Mouse (Mus musculus): ENCODE results near the gene Cpm.
"Not testable (repeated sequence)": the region's sequence is repeated elsewhere in the genome, so short reads cannot be mapped to it uniquely, and the experiment has no call there.

The Cpm gene

DNA sequence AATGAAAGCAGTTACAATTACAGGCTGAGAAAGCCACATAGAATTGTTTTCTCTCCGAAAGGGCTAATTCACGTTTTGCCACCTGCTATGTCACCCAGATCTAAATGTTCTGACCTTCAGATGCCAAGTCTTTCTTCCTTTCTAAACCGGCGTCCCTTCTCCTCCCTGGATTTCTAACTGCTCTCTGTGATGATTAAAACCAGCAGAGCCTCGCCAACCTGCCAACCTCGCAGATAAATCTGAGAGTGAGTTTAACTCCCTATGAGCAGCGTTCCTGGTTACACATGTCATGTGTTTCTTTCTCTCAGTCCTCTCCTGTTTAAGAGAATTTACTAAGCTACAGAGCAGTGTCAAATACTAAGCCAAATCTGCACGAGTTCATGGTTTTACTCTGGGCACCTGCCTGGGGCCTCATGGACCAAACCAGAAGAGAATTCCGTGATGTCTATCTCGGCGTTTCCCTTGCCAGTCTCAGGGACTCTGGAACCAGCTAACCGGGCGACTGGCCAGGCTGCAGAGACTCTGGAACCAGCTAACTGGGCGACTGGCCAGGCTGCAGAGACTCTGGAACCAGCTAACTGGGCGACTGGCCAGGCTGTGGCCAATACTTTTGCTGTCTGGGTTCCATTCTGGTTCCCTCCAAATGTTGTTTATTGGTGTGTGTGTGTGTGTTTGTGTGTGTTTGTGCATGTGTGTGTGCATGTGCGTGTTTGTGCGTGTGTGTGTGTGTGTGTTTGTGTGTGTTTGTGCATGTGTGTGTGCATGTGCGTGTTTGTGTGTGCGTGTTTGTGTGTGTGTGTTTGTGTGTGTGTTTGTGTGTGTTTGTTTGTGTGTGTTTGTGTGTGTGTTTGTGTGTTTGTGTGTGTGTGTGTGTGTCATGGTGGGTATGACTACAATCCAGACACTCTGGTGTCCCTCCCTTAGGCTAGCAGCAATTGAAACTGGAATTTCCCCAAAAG, 89.1 kb downstream of the Cpm start:
- peak; percentile 21 to 29 for DNase-seq (ENCODE audit: low spot score in 2 of 2)

GRCm38 (mm10) chr10:117724136-117724718, 94.9 kb downstream of the Cpm start:
- no peak for DNase-seq (ENCODE audit: low spot score in 2 of 2)

DNA sequence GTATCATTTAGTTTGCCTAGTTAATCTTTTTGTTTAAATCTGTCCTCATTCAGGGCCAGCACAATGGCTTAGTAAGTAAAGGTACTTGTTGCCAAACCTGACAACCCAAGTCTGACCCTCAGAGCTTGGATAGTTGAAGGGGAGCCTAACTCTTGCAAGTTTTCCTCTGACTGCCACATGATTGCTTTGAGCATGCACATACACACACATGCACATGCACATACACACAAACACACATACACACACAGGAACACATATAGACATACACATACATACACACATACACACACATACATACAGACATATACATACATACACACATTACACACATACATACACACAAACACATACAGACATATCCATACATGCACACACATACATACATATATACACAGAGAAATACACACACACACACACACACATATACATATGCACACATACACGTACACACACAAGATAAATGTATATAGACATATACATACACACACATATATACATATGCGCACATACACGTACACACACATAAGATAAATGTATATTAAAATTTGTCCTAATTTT, 95.6 kb downstream of the Cpm start:
- no peak for DNase-seq (ENCODE audit: low spot score in 2 of 2)

GRCm38 (mm10) chr10:117725671-117726070, 96.4 kb downstream of the Cpm start:
- no peak for DNase-seq (ENCODE audit: low spot score in 2 of 2)

GRCm38 (mm10) chr10:117726350-117726749, 97.0 kb downstream of the Cpm start:
- DNase-seq (ENCODE audit: low spot score in 2 of 2): no peak

DNA sequence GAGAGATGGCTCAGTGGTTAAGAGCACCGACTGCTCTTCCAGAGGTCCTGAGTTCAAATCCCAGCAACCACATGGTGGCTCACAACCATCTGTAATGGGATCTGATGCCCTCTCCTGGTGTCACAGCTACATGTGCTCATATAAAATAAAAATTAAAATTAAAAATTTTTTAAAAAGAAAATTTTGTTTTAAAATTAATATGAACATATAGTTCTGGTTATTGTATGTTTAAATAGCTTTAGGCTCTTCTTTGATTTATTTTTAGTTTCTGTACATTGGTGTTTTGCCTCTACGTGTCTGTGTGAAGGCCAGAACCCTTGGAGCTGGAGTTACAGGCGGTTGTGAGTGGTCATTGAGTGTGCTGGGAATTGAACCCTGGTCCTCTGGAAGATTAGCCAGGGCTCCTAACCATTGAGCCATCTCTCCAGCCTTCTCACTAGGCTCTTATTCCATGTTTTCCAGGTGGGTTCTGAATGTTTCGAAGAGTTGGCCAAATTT, 97.6 kb downstream of the Cpm start:
- no peak for DNase-seq (ENCODE audit: low spot score in 2 of 2)

DNA sequence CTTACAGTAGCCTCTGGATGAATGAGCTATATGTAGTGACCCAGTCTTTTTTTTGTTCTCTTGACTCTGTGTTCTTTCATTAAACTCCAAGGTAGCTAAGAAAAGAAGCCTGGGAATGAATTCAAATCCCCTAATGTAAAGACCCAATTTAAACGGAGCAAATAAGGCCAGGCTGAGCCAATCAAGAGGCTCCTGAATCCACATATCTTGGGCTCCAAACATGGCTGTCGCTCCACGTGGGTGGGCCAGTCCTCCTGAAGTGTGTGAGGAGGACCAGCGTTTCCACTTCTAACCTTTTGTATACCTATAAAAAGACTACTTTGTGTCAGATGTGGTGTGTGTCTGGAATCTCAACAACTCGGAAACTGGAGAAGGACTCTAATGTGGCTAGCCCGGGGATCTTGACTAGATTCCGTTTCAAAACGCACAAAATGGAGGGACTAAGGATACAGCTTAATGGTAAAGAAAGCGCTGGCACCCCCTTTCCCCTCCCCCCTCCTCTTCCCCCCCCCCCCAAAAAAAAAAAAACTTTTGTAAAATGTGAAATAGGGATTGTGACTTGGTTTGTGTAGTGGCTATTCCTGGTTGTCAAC, 98.3 kb downstream of the Cpm start:
- DNase-seq (ENCODE audit: low spot score in 2 of 2): no peak

DNA sequence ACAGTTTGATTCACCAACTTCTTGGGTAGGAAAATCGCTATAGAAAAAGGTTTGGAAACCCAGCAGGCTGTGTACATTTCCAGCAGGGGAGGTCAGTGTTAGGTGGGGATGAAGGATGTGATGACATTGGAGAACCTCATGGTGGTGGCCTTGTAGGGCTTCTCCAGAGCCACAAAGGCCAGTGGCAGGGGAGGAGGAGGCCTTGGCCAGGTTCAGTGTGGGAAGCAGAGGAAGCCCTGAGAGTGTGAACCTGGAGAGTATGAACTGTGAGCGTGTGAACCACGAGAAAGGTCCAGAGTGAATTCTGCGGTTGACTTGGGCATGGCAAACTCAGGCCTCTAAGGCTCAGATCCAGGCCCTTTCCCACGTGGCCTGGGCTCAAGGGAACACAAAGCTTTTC, 99.3 kb downstream of the Cpm start:
- no peak for DNase-seq (ENCODE audit: low spot score in 2 of 2)

DNA sequence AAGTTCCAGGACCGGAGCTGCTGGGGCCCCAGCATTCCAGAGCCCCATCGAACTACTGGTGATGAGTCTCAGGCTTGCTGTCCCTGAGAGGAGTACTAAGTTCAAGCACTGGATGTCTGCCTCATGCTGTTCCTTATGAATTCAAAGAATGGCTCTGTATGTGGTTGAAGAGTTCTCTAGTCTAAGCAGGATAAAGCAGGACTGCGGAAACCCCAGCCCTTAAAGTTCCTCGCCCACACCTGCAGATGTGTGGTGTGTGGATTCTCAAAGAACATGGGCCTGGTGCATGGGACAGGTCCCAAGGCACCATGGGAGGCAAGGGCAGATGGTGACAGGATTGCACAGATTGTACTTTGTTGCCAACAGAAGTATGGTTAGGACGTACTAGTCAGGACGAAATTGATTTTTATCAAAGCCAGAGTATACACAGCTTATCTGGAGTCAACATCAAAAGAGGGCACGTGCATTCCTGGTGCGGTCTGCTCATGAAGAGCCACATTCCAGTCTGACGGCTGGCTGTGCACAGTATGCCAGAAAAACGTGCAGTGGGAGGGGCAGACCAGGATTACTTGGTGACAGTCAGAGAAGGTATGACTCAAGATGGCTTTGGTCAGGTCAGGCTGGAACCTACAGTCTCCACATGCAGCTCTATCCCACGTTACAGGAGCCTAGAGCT, 100.0 kb downstream of the Cpm start:
- no peak for DNase-seq (ENCODE audit: low spot score in 2 of 2)

- DNase-seq (ENCODE audit: low spot score in 2 of 2): no peak
Measured at GRCm38 (mm10) chr10:117730140-117730539, 100.8 kb downstream of the Cpm start.

DNA sequence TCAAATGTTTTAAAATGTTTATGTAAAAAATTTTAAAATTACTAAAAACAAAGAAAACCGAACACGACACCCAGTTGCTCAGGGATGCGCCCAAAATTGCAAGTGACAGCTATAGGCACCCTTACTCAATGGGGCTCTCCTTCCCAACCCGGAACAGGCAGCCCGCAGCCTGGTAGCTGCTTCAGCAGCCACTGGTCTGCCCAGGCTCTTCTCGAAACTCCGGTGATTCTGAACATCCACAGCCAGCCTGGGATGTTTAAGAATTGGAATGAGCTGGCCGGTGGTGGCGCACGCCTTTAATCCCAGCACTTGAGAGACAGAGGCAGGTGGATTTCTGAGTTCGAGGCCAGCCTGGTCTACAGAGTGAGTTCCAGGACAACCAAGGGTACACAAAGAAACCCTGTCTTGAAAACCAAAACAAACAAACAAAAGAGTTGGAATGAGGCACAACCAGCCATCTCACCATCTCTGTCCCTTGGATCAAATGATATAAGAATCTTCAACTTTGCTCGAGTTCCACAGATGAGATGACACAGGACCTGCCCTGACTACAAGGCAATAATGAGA, 101.4 kb downstream of the Cpm start:
- no peak for DNase-seq (ENCODE audit: low spot score in 2 of 2)

DNA sequence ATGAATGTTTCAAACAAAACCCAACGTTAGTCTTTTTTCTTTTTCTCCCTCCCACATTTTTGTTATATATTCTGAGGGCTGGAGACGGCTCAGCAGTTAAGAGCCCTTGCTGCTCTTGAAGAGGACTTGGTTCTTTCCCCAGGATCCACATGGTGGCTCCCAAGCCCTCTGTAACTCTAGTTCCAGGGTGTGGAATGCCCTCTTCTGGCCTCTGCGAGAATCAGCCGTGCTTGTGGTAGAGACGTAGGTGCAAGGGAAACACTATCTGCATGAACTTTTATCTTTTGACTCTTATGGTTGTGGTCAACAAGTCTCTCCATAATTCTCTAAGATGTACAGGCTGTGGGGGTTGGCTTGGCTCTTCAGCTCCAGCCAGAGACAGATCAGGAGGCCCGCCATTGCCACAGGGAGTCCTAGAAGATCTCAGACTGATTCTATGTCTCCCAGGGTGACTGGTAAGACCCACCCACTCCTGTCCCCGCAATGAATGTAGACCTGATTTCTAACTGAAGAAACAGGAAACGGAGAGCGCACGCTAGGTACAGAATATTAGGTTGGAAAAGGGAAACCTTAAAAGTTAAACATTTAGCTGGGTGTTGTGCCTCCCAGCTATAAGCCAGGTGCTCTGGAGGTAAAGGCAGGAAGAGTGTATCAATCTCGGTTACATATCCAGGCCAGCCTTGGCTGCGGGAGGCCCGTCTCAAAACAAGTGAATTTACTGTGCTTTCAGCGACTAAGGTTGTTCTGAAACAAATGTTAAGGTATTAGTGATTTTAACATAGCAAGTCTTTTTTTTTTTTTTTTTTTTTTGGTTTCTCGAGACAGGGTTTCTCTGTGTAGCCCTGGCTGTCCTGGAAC, 102.2 kb downstream of the Cpm start:
- no peak for DNase-seq (ENCODE audit: low spot score in 2 of 2)

DNA sequence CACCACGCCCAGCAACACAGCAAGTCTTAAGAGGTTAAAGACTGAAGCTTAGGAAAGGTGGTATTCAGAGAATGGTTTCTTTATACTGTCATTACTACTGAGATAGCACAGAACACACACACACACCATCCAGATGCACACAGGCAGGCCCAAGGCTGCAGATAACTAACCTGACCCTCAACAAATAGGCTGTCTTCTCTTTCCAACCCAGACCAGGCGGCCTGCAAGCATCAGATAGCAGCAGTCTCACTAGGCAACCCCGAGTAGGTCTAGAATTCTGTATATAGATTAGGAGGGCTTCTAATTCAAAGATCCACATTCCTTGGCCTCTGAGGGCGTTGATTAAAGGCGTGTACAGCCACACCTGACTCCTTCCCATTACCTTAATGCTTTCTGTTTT, 102.9 kb downstream of the Cpm start:
- no peak for DNase-seq (ENCODE audit: low spot score in 2 of 2)

GRCm38 (mm10) chr10:117732962-117733592, 103.8 kb downstream of the Cpm start:
- DNase-seq (ENCODE audit: low spot score in 2 of 2): no peak

DNA sequence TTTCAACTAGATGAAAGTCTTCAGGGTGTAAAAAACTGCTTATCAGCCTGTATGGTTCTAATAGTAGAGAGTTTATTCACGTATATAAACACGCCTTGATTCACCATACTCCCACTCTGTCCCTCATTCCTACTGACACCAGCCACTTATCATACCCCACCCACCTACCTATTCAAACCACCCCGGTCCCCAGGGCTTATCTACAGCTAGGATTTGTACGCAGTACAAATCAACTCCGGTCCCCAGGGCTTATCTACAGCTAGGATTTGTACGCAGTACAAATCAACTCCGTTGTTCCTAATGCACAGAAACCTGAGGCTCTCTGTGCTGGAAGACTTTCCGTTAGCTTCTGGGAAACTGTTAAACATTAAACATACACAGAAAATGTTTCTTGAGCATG, 104.3 kb downstream of the Cpm start:
- DNase-seq (ENCODE audit: low spot score in 2 of 2): not testable (repeated sequence)

DNA sequence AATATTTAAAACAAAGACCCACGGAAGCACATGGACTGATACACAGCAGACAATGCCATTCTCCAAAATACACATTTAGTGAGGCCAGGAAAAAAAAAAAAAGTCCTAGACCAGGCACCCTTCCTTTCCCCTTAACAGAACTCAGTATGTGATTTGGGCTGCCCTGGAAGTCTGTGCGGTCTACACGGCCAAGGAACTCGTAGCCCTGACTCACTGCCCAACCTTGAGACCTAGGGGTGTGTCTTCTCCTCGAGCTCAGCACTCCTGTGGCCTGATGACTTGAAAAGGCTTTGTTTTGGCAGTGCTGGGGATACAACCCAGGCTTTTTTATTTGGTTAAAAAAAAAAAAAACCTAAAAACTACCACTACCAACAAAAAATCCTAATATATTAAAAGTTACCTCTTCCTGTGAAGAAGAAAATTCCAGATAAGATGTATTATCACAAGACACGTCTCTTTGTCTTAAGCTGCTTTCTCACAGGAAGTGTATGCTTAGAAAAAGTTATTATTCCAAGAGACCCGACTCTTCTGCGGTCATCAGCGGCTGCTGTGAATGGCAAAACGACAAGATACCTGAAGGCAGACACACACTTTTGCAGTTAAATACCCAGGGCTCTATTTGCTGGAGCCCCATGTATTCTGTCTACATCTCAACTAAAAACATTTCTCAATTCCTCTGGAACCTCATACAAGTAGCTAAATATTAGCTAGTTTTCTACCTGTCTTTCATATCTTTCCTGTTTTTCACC, 105.0 kb downstream of the Cpm start:
- DNase-seq (ENCODE audit: low spot score in 2 of 2): not testable (repeated sequence)

DNA sequence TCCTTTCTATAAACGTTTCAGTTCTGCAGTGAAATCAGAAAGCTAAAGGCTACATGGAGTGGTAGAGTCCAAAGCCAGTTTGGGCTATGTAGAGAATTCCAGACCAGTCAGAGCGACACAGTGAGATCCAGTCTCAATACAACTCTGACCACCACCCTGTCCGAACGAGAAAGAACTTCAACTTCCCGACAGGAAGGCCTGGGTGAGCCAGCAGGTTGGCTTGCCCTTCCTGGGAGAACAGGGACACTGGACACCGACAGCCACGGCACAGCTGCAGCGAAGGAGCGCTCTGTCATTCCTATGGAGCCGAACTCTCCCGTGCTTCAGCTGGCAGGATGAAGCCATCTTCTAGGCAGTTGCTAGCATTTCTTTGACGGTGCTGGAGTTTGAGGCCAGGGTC, 106.1 kb downstream of the Cpm start:
- DNase-seq (ENCODE audit: low spot score in 2 of 2): not testable (repeated sequence)

DNA sequence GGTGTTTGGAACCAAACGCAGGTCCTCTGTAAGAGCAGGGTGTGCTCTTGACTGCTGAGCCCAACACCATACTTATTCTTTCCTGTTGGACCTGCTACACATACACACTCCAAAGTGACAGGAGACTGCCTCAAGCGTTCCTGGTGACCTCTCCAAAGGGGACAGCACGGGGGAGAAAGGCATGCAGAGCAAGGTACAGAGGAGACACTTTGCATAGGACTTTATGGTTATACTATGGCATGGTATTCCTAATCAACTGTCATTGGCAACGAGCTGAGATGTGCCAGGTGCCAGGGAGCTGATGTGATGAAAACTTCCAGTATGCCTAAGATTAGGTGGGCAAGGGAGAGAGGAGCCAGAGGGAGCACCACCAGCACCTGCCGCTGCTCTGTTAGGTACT, 107.3 kb downstream of the Cpm start:
- no peak for DNase-seq (ENCODE audit: low spot score in 2 of 2)

Data from right cerebral cortex, postnatal 36 days (tissue).